In the genomic region with DNA sequence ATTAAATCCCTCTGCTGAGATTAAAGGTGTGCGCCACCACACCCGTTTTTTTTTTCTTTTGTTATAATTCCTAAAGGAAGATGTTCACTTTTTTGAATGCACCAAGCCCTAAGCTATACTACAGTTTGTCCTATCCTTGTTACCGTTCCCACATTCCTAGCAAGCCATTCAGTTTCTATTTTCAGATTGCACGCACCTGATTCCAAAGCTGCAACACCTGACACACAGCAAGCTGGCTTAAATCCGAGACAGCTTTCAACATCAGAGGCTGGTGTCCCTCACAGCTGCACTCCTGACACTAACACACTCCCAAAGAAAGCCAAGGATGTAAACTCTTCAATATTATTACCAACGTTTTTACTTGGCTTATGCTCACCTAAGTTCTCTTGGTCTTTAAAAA, we compare ENCODE assay signal across 29 mouse cellular contexts. TPM values are rescaled to one million over a fixed set of nuclear protein-coding genes. Genes with fewer than 3 reads are reported as not detected.
DNase-seq lines count a peak whose midpoint lies in the region; ATAC-seq lines count a peak whose summit lies in the region.
"Had no signal": no experiment of that assay in that cellular context is flagged by ENCODE, and none has a peak within 500 bp of the region (broad histone marks: within the 10 kb centered on the region; RNA-seq: fewer than 3 reads in every experiment).

No protein-coding gene starts in this region.

- no peak overlapping the region for H3K9ac ChIP-seq in heart, embryonic 13.5 days
- H3K9ac ChIP-seq: embryonic facial prominence, embryonic 13.5 days; forebrain, embryonic 15.5 days; limb, embryonic 15.5 days; liver, embryonic 13.5 days had no signal

- 60% methylated on average over 6 of the region's 6 CpGs for WGBS in heart, embryonic 13.5 days

- H3K4me1 ChIP-seq in heart, embryonic 13.5 days, result peaks cover 70% of the 10 kb centered on the region
- H3K4me1 ChIP-seq: forebrain, embryonic 15.5 days had no signal

- no peak overlapping the region for H3K4me2 ChIP-seq in heart, embryonic 13.5 days
- H3K4me2 ChIP-seq: embryonic facial prominence, embryonic 13.5 days; forebrain, embryonic 15.5 days; limb, embryonic 15.5 days; liver, embryonic 13.5 days; midbrain, embryonic 11.5 days had no signal

- H3K27ac ChIP-seq in heart, embryonic 13.5 days (replicated peaks), result peak overlapping the region; percentile 77
- H3K27ac ChIP-seq: embryonic facial prominence, embryonic 13.5 days; forebrain, embryonic 10.5 days; forebrain, embryonic 15.5 days; hindbrain, postnatal 0 days; kidney, postnatal 0 days; limb, embryonic 10.5 days; limb, embryonic 15.5 days; liver, embryonic 13.5 days had no signal

- H3K4me3 ChIP-seq in heart, embryonic 13.5 days, result no peak overlapping the region
- H3K4me3 ChIP-seq: embryonic facial prominence, embryonic 13.5 days; forebrain, embryonic 10.5 days; forebrain, embryonic 15.5 days; limb, embryonic 10.5 days; limb, embryonic 15.5 days; liver, embryonic 13.5 days had no signal

- H3K27me3 ChIP-seq in heart, embryonic 13.5 days (replicated peaks), result no peaks in the 10 kb centered on the region
- H3K27me3 ChIP-seq: CH12.LX; embryonic facial prominence, embryonic 13.5 days; forebrain, embryonic 15.5 days; limb, embryonic 15.5 days; liver, embryonic 13.5 days had no signal

- H3K9me3 ChIP-seq in heart, embryonic 13.5 days, result no peaks in the 10 kb centered on the region
- H3K9me3 ChIP-seq: embryonic facial prominence, embryonic 13.5 days; forebrain, embryonic 10.5 days; forebrain, embryonic 15.5 days; limb, embryonic 10.5 days; limb, embryonic 15.5 days; liver, embryonic 13.5 days had no signal

- intact Hi-C loops in gastrocnemius, postnatal 36 days (cut with DNase I), result no loop called here
- intact Hi-C loops in heart, postnatal 36 days (cut with DNase I), result no loop called here
- intact Hi-C loops in heart, postnatal 10 days (cut with DNase I), result no loop called here

- DNase-seq in gastrocnemius, adult 18-20 months (ENCODE audit: low spot score), result peak; percentile 62
- no peak for DNase-seq in gastrocnemius, postnatal 36 days
- peak; percentile 47 for DNase-seq in heart, adult 8-10 months (ENCODE audit: low spot score)
- no peak for DNase-seq in heart, postnatal 36 days
- peak; percentile 56 to 72 for DNase-seq in heart, postnatal 10 days
- no peak for DNase-seq in kidney, postnatal 4 days
- no peak for DNase-seq in spleen, postnatal 14 days (ENCODE audit: low spot score in 2 of 2)
- DNase-seq: adrenal gland, postnatal 14 days; cerebellum, adult 11-12 months; cerebellum, adult 9-11 months; kidney, adult 8-10 months; layer of hippocampus, adult 9-11 months; liver, embryonic 13.5 days; lung, adult 18-20 months; lung, postnatal 14 days; right cerebral cortex, postnatal 25 days; thymus, postnatal 4 days had no signal

- no peaks in the 10 kb centered on the region for H3K36me3 ChIP-seq in heart, embryonic 13.5 days
- H3K36me3 ChIP-seq: embryonic facial prominence, embryonic 13.5 days; forebrain, embryonic 10.5 days; forebrain, embryonic 15.5 days; limb, embryonic 10.5 days; limb, embryonic 15.5 days; liver, embryonic 13.5 days had no signal

- ATAC-seq in heart, embryonic 13.5 days (ENCODE audit: extremely low read depth, insufficient number of reproducible peaks, low FRiP score, low TSS enrichment), result no peak
- ATAC-seq: forebrain, embryonic 15.5 days; hindbrain, postnatal 0 days; intestine, embryonic 16.5 days; midbrain, embryonic 16.5 days had no signal

RNA-seq across cellular contexts. Expression of a gene that starts 19.4 kb away (rescaled TPM):
- 100 to 1,000 TPM; 152 to 171 TPM for total RNA-seq in gastrocnemius, adult 18-20 months (2021)
- 100 to 1,000 TPM; 170 to 182 TPM for total RNA-seq in gastrocnemius, postnatal 36 days (2021)
- total RNA-seq in heart, adult 8-10 months (2022), result 100 to 1,000 TPM; 171 to 181 (median 179) TPM
- total RNA-seq in heart, postnatal 36 days (2021), result 100 to 1,000 TPM; 150 to 160 TPM
- 20.3 and 20.4 TPM in 2 replicates for polyA plus RNA-seq in heart, embryonic 13.5 days (2015; fragmentation: Nextera tagmentation; extraction: Ambion mirVana)
- total RNA-seq in heart, postnatal 10 days (2021), result 100 to 1,000 TPM; 130 to 131 TPM

RNA-seq across cellular contexts. Expression of a gene that starts 26.0 kb away (rescaled TPM):
- total RNA-seq in gastrocnemius, adult 18-20 months (2021), result 1 to 10 TPM; 5.5 to 6.6 TPM
- total RNA-seq in gastrocnemius, postnatal 36 days (2021), result 1 to 10 TPM; 6.5 to 9.5 TPM
- total RNA-seq in heart, adult 8-10 months (2022), result 1 to 10 TPM; 5.3 to 9.7 (median 7.4) TPM
- 1 to 10 TPM; 7.2 to 7.3 TPM for total RNA-seq in heart, postnatal 36 days (2021)
- 42.5 and 51.5 TPM in 2 replicates for polyA plus RNA-seq in heart, embryonic 13.5 days (2015; fragmentation: Nextera tagmentation; extraction: Ambion mirVana)
- total RNA-seq in heart, postnatal 10 days (2021), result 10 to 100 TPM in 1 of 2 experiments, 1 to 10 TPM in 1; 9.6 to 10.1 TPM

Comparison
In these comparisons a context has a peak if more than half of its experiments do, and no peak if none do; other contexts are left out.
1. DNase-seq: peak in gastrocnemius, adult 18-20 months (single experiment), heart, adult 8-10 months (single experiment) and heart, postnatal 10 days (2 of 2); none in gastrocnemius, postnatal 36 days (0 of 2), heart, postnatal 36 days (0 of 2), kidney, postnatal 4 days (0 of 2) and spleen, postnatal 14 days (0 of 2).